Mouse (Mus musculus) embryonic facial prominence, embryonic 14.5 days (tissue): ENCODE measurements around the gene Hist4h4. TPM values are rescaled to one million over a fixed set of nuclear protein-coding genes. Genes with fewer than 3 reads are reported as not detected.
A peak's percentile ranks its signal among the peaks of the same experiment; 100 is the strongest.

Source experiments
- ATAC-seq: fragments of 200-750 bp; cut with Nextera tagmentation; 2 replicates; pipeline ENCODE4 v1.8.0; 2017; ENCODE audit warnings: low read depth, moderate number of reproducible peaks, moderate TSS enrichment
- DNase-seq: peaks from one replicate; pipeline ENCODE4 v3.0.0-alpha.2; 2015; ENCODE audit warnings: low spot score
- H3K27ac ChIP-seq: fragments of 300-500 bp; sonication (generic); replicated peaks from 2 replicates; pipeline ENCODE4 v1.5.1; 2014; ENCODE audit warnings: low read depth, mild to moderate bottlenecking, low read length, moderate library complexity
- H3K27me3 ChIP-seq: fragments of 300-500 bp; sonication (generic); replicated peaks from 2 replicates; pipeline ENCODE4 v1.6.1; 2014; ENCODE audit warnings: low read length; ENCODE audit not compliant: control insufficient read depth, insufficient read depth
- H3K36me3 ChIP-seq: fragments of 300-500 bp; sonication (generic); 2 replicates; pipeline ENCODE4 v1.6.1; 2014; ENCODE audit warnings: low read length, mixed read lengths; ENCODE audit not compliant: control insufficient read depth, insufficient read depth
- H3K4me1 ChIP-seq: fragments of 300-500 bp; sonication (generic); 2 replicates; pipeline ENCODE4 v1.6.1; 2014; ENCODE audit warnings: antibody characterized with exemption, low read length; ENCODE audit not compliant: control insufficient read depth, insufficient read depth
- H3K4me2 ChIP-seq: fragments of 300-500 bp; sonication (generic); 2 replicates; pipeline ENCODE4 v1.6.1; 2014; ENCODE audit warnings: low read depth, mild to moderate bottlenecking, low read length, moderate library complexity, mixed read lengths
- H3K4me3 ChIP-seq: fragments of 300-500 bp; sonication (generic); 2 replicates; pipeline ENCODE4 v1.5.1; 2014; ENCODE audit warnings: low read depth, mild to moderate bottlenecking, low read length
- H3K9ac ChIP-seq: fragments of 300-500 bp; sonication (generic); 2 replicates; pipeline ENCODE4 v1.6.1; 2014; ENCODE audit warnings: low read depth, mild to moderate bottlenecking, low read length, moderate library complexity, mixed read lengths
- H3K9me3 ChIP-seq: fragments of 300-500 bp; sonication (generic); 2 replicates; pipeline ENCODE4 v1.6.1; 2016; ENCODE audit warnings: low read length; ENCODE audit not compliant: control insufficient read depth
- WGBS: fragments of 180-500 bp; shearing (Covaris S2); extraction: QIAGEN DNeasy Blood & Tissue Kit; methylation state at CpG from one replicate; pipeline ENCODE4 v1.1.7; 2014; 5-methylcytosine and 5-hydroxymethylcytosine counted together
- polyA plus RNA-seq: library from polyadenylated mRNA; unstranded; fragments of >200 nt; fragmentation: Nextera tagmentation; extraction: Ambion mirVana; gene quantifications from 2 replicates; pipeline ENCODE4 v1.2.1, GENCODE M21; 2014

Hist4h4 gene
- polyA plus RNA-seq, 1 experiment from 2014 or later: 0.64 TPM

- no peaks in the 10 kb centered on the region for H3K9me3 ChIP-seq
- no peak for DNase-seq
- H3K27ac ChIP-seq: no peak overlapping the region
- H3K36me3 ChIP-seq: no peaks in the 10 kb centered on the region
- WGBS: 24% methylated on average over 16 of the region's 16 CpGs
- peak overlapping the region; percentile 39 for H3K4me3 ChIP-seq
- peak overlapping the region; percentile 86 for H3K4me2 ChIP-seq
- H3K27me3 ChIP-seq: peaks cover 14% of the 10 kb centered on the region; the same call in 1 of the 2 replicates
- H3K9ac ChIP-seq: peak overlapping the region; percentile 64
- peaks cover 9% of the 10 kb centered on the region for H3K4me1 ChIP-seq
- no peak for ATAC-seq
Measured at GRCm38 (mm10) chr6:136792884-136793758, 11.1 kb downstream of the Hist4h4 start.

- 55% methylated on average over 5 of the region's 5 CpGs for WGBS
Measured at GRCm38 (mm10) chr6:136789391-136789971, 14.7 kb downstream of the Hist4h4 start.

GRCm38 (mm10) chr6:136782761-136783160 lies 21.5 kb downstream of the Hist4h4 start:
- DNase-seq (no peak), ATAC-seq (no peak)
- Histone ChIP-seq H3K4me3 (no peak overlapping the region), H3K4me2 (no peak overlapping the region), H3K9ac (no peak overlapping the region), H3K4me1 (no peaks in the 10 kb centered on the region), H3K27ac (no peak overlapping the region), H3K27me3 (no peaks in the 10 kb centered on the region), H3K9me3 (no peaks in the 10 kb centered on the region), H3K36me3 (no peaks in the 10 kb centered on the region)
- WGBS: 73% methylated on average over 9 of the region's 9 CpGs

More at GRCm38 (mm10) chr6:136789391-136789971, 14.7 kb downstream of the Hist4h4 start:
- ATAC-seq: no peak
- DNase-seq: no peak
- no peak overlapping the region for H3K4me3 ChIP-seq
- no peaks in the 10 kb centered on the region for H3K36me3 ChIP-seq
- no peak overlapping the region for H3K4me2 ChIP-seq
- H3K27me3 ChIP-seq: peaks cover 11% of the 10 kb centered on the region; the same call in 1 of the 2 replicates
- H3K4me1 ChIP-seq: peaks cover 9% of the 10 kb centered on the region
- H3K9me3 ChIP-seq: no peaks in the 10 kb centered on the region
- no peak overlapping the region for H3K9ac ChIP-seq
- H3K27ac ChIP-seq: no peak overlapping the region

- no peaks in the 10 kb centered on the region for H3K36me3 ChIP-seq
- no peak overlapping the region for H3K9ac ChIP-seq
- 85% methylated on average over 12 of the region's 12 CpGs for WGBS
- DNase-seq: no peak
- no peaks in the 10 kb centered on the region for H3K27me3 ChIP-seq
- H3K4me1 ChIP-seq: no peaks in the 10 kb centered on the region
- H3K9me3 ChIP-seq: no peaks in the 10 kb centered on the region
- ATAC-seq: no peak
- H3K4me3 ChIP-seq: no peak overlapping the region
- H3K4me2 ChIP-seq: no peak overlapping the region
- no peak overlapping the region for H3K27ac ChIP-seq
Measured at GRCm38 (mm10) chr6:136782146-136782545, 22.1 kb downstream of the Hist4h4 start.

GRCm38 (mm10) chr6:136781377-136781986 lies 22.7 kb downstream of the Hist4h4 start, which contains the start of gene Gucy2c:
Gene Gucy2c (minus strand): TSS chr6:136781765.
- ATAC-seq: no peak
- Histone ChIP-seq H3K9ac (no peak within 1 kb of the TSS), H3K36me3 (no peaks in the 10 kb centered on the region), H3K27me3 (no peaks in the 10 kb centered on the region), H3K4me2 (no peak within 1 kb of the TSS), H3K27ac (no peak within 1 kb of the TSS), H3K4me3 (no peak within 1 kb of the TSS), H3K9me3 (no peaks in the 10 kb centered on the region), H3K4me1 (no peaks in the 10 kb centered on the region)
- WGBS: 79% methylated on average over 20 of the region's 20 CpGs
- DNase-seq: no peak

- Histone ChIP-seq H3K9me3 (no peaks in the 10 kb centered on the region), H3K27ac (no peak overlapping the region), H3K9ac (no peak overlapping the region), H3K27me3 (no peaks in the 10 kb centered on the region), H3K4me1 (no peaks in the 10 kb centered on the region), H3K36me3 (no peaks in the 10 kb centered on the region), H3K4me3 (no peak overlapping the region), H3K4me2 (no peak overlapping the region)
- 95% methylated on average over 1 of the region's 1 CpGs for WGBS
- DNase-seq (no peak), ATAC-seq (no peak)
Measured at GRCm38 (mm10) chr6:136776392-136776791, 27.8 kb downstream of the Hist4h4 start.

GRCm38 (mm10) chr6:136769859-136770258 lies 34.4 kb downstream of the Hist4h4 start:
- no peak overlapping the region for H3K27ac ChIP-seq
- no peak for ATAC-seq

GRCm38 (mm10) chr6:136769143-136769542 lies 35.1 kb downstream of the Hist4h4 start:
- ATAC-seq (no peak), DNase-seq (no peak)
- Histone ChIP-seq H3K9ac (no peak overlapping the region), H3K9me3 (no peaks in the 10 kb centered on the region), H3K27ac (no peak overlapping the region), H3K36me3 (no peaks in the 10 kb centered on the region), H3K4me2 (no peak overlapping the region), H3K4me3 (no peak overlapping the region), H3K4me1 (no peaks in the 10 kb centered on the region), H3K27me3 (no peaks in the 10 kb centered on the region)
- WGBS: 80% methylated on average over 8 of the region's 8 CpGs

More at GRCm38 (mm10) chr6:136769859-136770258, 34.4 kb downstream of the Hist4h4 start:
- WGBS: 83% methylated on average over 7 of the region's 7 CpGs
- no peak overlapping the region for H3K4me2 ChIP-seq
- no peaks in the 10 kb centered on the region for H3K4me1 ChIP-seq
- no peak overlapping the region for H3K9ac ChIP-seq
- DNase-seq: no peak
- no peaks in the 10 kb centered on the region for H3K27me3 ChIP-seq
- H3K4me3 ChIP-seq: no peak overlapping the region
- no peaks in the 10 kb centered on the region for H3K36me3 ChIP-seq
- H3K9me3 ChIP-seq: no peaks in the 10 kb centered on the region
